Mouse (Mus musculus) natural killer cell, adult 2 months (primary cell): ENCODE data around the gene Relt.
"Not testable (repeated sequence)": the region's sequence is repeated elsewhere in the genome, so short reads cannot be mapped to it uniquely, and the experiment has no call there.

Experiments used
- DNase-seq, 2 experiments: peaks; one replicate each; pipeline ENCODE4 v3.0.0; 2022; ENCODE audit warnings: low spot score in 2 of 2

The Relt gene

DNA sequence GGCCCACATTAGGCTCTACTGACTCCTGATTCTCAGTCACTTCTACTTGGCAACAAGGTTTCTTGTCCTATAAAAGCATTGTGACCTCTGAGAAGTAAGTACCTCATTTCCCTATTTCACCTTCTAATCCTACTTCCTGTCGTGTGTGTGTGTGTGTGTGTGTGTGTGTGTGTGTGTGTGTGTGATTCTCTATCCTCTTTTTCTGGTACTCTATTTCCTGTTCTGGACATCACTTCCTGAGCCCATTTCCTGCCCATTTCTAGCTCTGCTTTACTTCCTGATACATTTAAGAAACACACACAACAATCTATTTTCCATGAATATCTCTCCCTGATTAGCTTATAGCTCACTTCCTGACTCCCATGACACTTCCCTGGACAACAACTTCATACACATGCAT lies 12.6 kb upstream of the Relt start:
- DNase-seq: no peak

GRCm38 (mm10) chr7:100873197-100873596 lies 10.0 kb upstream of the Relt start:
- no peak for DNase-seq

DNA sequence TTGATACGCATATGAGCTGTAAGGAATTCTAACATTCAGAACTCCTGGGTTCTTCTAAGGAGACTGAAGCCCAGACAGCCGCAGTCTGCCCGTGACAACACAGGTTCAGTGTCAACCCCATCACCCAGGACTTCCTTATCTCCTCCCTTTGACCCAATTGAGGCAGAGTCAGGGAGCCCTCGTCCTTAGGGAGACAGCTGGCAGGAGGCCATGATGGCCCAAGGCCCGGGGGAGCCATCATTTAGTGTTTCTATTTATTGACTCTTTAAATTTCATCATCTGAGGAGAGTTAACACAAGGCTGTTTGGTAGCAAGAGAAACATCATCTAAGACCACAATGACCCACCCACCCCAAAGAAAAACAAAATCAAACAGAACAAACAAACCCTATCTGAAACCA lies 8.6 kb upstream of the Relt start:
- no peak for DNase-seq

DNA sequence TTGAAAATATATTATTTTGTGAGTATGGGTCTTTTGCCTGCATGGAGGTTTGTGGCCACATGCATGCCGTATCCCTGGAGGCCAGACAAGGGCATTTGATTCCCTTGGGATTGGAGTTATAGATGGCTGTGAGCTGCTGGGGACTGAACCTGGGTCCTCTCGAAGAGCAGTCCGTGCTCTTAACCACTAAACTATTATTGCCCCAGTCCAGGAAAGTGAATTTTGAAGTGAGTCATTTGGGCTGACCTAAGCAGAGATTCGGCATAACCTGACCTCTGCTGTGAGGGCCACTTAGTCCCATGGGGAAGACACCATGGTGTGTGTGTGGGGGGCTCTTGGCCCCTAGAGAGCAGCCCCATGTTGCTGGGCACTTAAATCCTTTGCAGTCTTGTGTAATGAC lies 8.1 kb upstream of the Relt start:
- DNase-seq: no peak

DNA sequence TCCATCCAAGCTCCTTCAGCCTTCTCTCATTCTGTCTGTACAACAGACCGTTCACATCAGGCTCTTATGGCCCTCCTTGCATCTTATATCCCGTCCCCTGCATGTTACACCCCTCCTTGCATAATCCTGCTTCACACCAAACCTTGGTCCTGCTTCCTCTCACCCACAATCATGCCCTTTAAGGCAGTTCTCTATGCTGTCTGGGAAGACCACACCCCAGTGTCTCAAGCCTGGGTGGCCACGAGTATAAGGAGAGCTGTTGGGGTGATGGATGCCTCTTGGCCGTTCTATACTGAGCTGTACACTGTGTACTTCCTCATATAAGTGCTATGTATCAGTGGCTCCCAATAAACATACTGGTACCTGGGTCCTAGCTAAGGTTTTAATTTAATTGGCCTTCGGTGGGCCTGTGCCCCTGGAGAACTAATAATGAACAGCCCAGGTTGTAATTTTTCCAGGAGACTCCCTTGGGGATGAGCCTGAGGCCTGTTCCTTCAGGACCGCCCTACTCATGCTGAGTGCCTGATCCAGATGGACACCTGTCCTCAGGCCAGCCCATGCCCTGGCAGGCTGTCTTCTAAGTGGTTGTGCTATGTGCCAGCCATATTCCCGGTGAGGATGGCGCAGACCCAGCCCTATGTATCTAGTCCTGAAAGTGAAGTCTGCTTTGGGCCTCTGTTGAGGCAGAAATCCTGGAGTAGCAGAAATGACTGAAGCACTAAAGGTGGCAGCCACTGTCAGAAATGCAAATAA lies 6.8 kb upstream of the Relt start:
- DNase-seq: no peak

DNA sequence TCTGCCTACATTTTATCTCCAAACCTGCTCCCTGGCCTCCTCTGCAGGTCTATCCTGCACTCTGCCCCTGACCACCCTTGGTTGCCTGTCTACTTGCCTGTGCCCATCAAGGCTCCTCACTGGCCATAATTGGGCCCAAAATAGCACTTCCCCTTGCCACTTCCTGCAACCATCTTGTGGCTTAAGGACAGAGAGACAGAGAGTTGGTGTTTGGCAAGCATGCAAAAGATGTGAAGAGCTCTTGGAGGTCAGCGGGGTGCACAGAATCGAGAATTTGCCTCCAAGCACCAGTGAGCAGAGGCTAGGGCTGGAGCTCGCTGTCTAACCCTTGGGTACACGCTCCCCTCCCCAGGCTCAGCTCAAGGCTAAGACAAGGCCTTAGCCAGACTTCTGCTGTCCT lies 5.3 kb upstream of the Relt start:
- peak; percentile 33 to 42 for DNase-seq

GRCm38 (mm10) chr7:100867561-100867960 lies 4.3 kb upstream of the Relt start:
- no peak for DNase-seq

DNA sequence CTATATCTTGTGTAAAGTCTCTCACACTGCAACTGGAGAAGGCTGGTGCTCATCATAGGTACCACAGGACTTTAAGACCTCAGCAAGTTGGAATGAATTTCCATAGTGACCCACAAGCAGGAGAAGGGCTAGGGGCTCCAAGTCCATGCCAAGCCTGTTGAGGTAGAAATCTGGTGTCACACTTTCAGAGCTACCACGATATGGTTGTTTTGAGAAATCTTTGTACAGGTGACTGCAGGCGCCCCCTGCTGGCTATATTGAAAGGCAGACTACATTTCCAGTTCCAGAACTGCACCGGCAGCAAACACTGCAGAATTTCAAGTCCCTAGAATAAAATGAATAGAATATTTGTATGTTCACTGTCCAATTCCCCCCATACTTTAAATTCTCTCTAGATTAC lies 3.4 kb upstream of the Relt start:
- DNase-seq: peak; percentile 68 to 80

GRCm38 (mm10) chr7:100862353-100862752 lies 893 bp downstream of the Relt start:
- no peak for DNase-seq

DNA sequence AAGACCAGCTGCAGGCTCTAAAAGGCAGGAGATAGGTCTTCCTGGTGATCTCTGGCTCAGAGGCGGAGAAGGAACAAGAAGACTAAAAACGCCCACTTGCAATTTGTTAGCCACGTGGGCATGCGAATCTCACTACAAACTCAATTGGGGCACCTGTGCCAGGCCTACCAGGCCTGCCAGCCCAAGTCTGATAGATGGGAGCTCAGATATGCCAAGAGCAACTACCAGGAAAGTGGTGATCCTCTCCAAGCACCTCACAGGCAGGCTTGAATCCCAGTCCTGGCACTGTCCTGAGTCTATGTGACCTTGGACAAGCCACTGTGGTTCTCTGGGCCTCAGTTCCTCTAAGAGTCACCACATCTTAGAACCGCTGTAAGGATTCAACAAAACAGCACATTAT lies 2.0 kb downstream of the Relt start:
- DNase-seq: no peak

- no peak for DNase-seq
These were observed 2.8 kb downstream of the Relt start for GRCm38 (mm10) chr7:100860450-100860849.

GRCm38 (mm10) chr7:100855795-100856573 lies 7.3 kb downstream of the Relt start:
- DNase-seq: peak; percentile 76 to 86

- DNase-seq: no peak
These were observed 7.9 kb downstream of the Relt start for GRCm38 (mm10) chr7:100855300-100855699.

GRCm38 (mm10) chr7:100854861-100855260 lies 8.4 kb downstream of the Relt start:
- DNase-seq: no peak

DNA sequence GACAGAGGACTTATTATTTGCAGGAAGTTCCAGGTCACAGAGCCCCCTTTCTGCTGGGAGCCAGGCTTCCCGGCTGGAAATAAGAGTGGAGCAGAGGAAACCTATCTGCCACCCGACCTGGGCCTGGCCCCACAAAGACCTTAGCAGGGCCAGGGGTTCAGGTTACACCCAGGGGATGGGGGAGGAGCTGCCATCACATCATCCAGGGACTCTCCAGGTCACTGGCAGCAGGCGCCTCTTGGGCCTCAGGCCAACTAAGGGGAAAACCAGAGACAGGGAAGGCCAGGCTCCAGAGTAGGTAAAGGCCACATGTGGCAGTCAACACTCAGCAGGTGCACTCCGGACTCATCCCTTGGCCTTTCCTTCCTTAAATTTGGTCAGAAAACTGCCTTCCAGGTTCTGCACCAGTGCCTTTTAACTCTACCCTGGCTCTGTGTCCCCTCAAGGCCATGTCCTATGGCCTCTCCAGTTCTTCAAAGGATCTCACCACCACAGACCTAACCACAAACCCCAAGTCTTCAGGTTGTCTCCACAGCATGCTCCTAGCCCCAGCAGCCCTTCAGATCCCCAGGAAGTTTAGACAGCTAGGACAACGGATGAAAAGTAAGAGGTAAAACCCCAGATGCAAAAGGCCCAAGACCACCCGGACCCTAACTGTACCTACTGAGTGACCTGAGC lies 9.0 kb downstream of the Relt start:
- DNase-seq: no peak

GRCm38 (mm10) chr7:100853396-100853795 lies 9.8 kb downstream of the Relt start:
- no peak for DNase-seq

DNA sequence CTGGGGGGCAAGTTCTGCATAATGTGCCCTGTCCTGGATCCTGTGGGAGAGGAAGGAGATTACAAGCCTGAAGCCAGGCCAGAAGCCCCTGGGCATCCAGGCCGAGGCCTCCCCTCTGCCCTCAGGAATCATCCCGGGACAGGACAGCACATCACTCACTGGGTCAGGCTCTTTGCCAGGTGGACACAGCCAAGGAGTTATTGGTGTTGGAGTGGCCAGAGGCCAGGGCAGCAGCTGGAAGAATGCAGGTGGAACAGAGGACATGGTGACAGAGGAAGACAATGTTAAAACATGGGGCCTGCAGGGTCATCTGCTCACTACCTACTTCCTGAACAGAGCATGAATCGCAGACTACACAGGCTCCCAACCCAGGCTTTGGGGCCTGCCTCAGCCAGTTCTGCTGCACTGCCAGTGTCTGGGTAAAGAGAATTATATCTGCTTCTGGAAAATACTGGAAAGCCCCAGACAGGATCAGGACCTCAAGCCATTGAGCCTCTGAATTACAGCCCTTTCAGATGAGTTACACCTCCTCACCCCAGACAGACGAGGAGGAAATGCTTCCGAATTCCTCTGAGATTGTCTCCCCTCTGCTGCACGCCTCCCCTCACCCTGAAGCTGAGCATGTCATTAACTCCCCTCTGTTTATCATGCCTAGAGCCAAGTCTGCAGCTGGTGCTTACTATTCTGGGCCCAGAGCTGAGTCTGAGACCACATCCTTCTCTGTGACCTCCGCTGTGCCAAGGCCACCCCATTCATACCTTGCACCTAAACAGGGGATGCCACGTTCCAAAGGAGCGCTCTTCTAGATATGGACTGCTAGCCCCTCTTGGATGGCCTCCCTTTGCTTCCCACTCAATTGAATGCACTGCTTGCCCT lies 11.5 kb downstream of the Relt start:
- DNase-seq: no peak

DNA sequence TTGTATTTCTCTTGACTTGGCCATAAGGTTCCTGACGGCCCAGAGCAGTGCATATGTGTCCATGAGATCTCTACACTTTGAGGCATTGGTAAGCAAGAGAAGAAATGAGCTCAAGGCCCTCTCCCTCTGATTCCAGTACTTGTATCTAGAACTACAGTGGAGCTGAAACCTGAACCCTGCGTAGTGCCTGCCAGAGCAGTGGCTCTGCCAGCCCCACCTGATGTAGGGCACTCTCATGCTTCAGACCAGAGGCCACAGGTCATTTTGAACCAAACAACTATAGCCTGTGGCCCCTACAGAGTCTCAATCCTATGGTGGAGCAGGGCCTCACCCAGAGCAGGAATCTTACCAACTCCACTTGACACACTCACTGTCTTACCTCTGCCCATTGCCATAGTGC lies 13.7 kb downstream of the Relt start:
- DNase-seq: no peak

DNA sequence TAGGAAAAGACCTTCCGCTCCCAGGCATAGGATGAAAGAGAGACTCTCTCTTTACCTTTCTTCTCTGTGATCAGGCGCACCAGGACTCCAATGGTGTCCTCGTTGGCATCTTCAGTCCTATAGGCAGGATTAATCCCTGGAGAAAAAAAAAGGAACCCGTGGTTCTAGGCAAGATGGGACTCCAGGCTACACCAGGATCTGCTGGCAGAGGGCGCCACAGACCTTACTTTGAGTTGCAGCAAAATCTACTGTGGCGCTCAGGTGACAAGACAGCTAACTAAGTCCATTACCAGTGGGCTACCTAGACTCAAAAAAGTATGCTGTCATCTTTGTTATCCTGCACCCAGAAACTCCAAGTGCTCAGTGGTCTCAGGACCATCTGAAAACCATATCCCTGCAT lies 14.5 kb downstream of the Relt start:
- DNase-seq: peak; percentile 45 to 69

DNA sequence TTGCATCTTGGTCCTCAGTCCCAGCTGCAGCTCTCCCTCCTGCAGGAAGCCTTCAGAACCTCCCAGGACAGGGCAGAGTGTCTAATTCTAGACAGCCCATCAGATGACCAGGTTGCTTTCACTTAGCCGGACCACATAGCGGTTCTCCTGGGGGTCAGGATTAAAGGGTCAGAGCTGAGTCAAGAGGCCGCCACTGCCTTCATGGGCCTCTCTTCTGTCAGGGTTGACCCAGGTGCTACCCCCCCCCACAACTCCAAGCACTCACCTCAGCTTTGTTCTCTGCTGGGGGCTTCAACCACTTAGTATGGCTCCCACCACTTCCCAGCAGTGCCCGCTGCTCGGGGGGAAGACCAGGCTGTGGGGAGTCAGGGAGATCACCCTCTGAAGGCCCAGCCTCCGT lies 16.1 kb downstream of the Relt start:
- no peak for DNase-seq

GRCm38 (mm10) chr7:100846033-100846432 lies 17.2 kb downstream of the Relt start:
- not testable (repeated sequence) for DNase-seq

- DNase-seq: peak; percentile 75 to 86
These were observed 17.8 kb downstream of the Relt start for GRCm38 (mm10) chr7:100845412-100845811.
